Mouse (Mus musculus): Measurements from ENCODE around the gene Hook2. TPM values are rescaled to one million over a fixed set of nuclear protein-coding genes. Genes with fewer than 3 reads are reported as not detected.

Gene Hook2
- total RNA-seq, 1 experiment from 2014 or later = 13.5 TPM

DNA sequence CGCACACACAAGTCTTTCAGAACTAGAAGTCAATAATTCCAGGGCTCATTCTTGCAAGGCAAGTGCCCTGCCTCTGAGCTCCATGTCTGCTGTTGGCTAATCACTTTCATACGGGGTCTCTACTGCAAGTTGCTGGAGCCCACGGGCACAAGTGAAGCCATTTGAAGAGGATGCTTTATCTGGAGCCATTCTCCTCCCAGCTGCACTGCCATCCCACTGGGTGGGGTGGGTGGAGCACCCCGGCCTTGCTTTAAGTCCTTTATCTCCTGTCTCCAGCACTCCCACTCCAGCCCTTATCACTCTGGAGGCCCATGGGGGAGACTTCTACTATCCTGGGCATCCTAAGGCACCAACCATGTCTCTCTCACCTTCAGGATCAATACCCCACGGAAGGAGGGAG lies 19.5 kb upstream of the Hook2 start:
- ATAC-seq (replicated peaks; ENCODE audit: low read depth, poor library complexity, severe bottlenecking) = no peak

DNA sequence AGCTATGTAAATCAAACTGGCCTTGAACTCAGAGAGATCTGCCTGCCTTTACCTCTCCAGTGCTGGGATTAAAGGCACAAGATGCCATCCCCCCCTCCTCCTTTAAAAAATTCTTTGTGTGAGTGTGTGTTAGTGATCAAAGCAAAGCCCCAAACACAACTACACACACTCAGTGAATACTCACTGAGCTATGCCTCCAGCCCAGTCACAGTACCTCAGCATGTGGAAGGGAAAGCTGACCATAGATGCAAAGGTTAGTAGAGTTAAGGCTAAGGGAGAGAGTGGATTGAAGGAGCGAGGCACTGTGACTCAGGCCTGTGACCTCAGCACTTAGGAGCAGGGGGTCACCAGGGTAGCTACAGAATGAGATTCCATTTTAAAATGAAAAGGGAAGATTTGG lies 17.3 kb upstream of the Hook2 start:
- no peak for ATAC-seq (replicated peaks; ENCODE audit: low read depth, poor library complexity, severe bottlenecking)

DNA sequence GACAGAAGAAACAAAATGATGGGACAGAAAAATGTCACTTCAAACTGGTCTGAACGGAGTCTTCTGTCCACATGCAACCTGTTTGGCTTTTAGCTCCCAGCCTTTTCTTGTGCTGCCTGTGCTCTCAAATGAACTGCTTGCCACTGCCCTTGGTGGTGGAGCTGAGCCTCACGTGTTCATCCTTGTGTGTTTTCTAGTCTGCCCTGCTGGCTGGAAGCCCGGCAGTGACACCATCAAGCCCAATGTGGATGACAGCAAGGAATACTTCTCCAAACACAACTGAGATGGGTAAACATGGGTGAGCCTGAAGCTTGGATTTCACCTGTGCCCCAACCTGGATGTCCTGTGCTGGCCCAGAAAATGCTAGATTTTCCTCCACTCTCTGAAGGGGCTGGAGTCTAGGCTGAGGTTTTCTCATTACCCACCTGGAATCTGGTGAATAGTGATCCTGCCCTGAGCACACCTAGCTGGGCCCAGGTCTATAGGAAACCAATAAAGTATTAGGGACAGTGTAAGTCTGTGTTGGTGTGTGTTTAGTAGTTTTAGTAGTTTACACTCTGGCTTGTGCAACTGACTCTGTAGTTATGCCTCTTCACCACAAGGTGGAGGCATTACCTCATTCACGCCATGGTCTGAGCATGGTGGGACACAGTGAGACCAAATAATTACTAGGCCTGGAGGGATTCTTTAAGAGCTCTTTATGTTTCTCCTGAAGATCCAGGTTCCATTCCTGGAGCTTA lies 16.4 kb upstream of the Hook2 start:
- ATAC-seq (replicated peaks; ENCODE audit: low read depth, poor library complexity, severe bottlenecking) = peak; percentile 15; the same call in 1 of the 2 replicates

DNA sequence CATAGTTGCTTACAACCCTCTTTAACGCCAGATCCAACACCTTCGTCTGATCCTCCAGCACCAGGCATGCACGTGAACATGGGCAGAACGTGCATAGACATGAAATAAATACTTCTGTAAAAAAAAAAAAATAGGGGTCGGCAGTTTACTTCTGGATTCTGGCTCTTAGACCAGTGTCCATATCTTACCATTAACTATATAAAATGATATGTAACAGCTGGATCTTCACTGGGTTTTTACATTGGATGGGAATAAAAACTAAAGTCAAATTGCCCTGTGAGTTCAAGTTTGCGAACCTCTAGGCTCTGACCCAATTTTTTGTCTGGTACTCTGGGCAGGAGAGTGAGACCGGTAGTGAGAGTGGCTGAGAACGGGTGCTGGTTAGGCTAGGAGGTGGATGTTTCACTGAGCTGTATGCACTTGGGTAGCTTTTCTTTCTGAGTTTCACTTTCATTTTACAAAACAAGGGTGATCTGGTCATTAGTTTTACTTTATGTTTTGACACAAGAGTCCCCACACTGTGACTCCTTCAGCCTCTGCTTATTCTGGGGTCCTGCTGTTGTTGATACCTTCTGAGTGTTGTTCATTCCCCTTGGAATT lies 15.8 kb upstream of the Hook2 start:
- ATAC-seq (replicated peaks; ENCODE audit: low read depth, poor library complexity, severe bottlenecking) = no peak

DNA sequence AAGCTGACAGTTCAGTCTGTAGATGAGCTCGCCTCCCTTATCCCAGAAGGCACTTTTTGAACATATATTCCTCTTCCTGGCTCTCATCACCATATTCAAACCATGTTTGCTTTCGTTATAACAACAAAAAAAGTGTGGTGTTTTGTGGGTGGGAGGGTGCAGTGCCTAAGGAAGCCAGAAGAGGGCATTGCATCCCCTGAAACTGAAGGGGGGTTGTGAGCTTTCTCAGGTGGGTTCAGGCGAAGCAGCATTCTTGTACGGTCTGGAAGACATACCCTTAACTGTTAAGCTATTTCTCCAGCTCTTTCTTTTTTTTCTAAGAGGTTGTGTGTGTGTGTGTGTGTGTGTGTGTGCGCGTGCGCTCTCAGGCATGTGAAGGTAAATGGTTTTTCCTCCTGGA lies 15.0 kb upstream of the Hook2 start:
- no peak for ATAC-seq (replicated peaks; ENCODE audit: low read depth, poor library complexity, severe bottlenecking)

DNA sequence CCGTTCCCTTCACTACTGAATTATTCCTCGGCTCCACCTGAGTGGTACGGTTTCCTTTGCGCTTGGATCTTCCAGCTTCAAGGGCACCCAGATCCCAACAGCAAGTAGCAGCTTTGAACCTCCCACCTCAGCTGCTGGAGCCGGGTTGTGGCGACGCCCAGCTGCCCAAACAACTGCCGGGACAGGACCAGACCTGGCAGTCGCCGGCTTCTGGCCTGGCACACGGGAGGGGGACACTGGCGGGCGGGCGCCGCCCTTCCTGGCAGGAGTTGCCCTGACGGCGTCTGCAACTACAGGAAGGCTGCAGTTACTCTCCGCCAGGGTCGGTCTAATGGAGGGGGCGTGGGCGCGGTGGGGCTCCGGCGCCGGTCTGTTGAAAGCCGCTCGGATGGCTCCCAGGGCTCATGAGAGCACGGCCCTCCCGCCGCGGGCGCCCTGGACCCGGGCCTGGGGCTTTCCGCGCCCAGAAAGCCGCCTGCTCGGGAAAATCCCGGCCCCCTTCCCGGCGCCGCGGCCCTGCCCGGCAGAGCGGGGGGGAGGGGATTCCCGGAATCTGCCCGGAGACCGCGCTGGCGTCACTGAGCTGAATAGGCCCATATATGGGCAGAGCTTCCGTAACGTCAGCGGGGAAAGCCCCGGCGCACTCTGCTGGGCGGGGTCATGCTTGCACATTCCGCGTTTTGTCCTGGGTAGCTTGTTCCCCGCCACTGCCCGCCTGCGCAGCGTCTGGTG lies 14.2 kb upstream of the Hook2 start:
- peak; percentile 30 for ATAC-seq (replicated peaks; ENCODE audit: low read depth, poor library complexity, severe bottlenecking)

DNA sequence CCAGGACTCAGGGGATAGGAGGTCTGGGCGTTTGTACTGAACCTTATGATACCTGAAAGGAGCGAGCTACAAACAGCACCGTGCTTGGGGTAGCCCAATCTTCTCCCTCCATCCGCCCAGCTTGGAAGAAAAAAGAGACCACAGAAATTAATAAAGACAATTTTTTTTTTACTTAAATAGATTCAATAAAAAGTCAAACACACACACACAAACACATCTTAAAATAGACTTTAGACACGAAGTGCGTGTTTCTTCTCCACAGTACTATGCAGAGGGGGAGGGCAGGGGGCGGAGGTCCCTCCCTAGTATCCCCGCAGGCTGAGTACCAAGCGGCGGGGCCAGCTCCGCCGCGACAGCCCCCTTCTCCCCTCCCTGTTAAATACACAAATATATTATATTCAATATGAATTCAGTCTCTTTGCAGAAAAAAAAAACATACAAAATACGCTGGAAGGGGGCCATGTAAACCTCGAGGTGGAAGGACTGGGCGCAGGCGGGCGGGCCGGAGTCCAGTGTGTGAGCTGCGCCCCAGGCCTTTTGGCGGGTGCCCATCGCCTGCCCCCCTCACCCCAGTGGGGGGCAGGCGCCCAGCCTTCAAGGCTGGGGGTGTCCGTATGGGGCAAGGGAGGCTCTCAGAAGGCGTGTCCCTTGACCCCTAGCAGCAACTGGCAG lies 13.5 kb upstream of the Hook2 start:
- ATAC-seq (replicated peaks; ENCODE audit: low read depth, poor library complexity, severe bottlenecking) = no peak

DNA sequence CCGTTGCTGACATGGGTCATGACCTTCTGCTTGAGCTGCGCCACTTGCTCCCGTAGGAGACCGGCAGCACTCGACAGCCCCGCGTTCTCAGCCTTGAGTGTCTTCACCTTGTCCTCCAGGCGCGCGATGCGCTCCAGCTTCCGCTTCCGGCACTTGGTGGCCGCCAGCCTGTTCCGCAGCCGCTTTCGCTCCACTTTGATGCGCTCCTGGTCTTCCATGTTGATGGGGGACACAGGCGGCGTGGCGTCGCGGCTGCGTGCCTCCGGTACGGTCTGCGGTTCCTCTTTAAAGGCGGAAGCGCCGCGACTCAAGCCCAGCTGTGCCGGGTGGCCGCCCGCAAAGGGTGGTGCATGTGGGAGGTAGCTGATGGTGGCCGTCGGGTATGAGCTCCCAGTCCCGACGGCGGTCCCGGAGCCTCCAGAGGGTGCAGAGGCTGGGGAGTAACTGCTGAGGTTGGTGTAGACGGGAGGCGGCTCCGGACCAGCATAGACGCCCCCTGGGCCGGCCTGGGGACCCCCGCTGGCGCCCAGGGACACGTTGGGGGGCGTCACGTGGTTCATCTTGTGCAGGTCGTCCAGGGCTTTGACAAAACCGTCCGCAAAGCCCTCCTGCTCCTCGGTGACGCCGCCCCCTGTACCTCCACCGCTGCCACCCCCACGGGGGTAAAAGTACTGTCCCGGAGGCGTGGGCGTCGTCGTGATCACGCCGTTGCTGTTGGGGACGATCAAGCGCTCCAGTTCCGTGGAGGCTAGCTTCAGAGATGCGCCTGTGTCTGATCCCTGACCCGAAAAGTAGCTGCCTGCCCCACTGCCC lies 12.8 kb upstream of the Hook2 start:
- ATAC-seq (replicated peaks; ENCODE audit: low read depth, poor library complexity, severe bottlenecking) = no peak; the same call in 1 of the 2 replicates

DNA sequence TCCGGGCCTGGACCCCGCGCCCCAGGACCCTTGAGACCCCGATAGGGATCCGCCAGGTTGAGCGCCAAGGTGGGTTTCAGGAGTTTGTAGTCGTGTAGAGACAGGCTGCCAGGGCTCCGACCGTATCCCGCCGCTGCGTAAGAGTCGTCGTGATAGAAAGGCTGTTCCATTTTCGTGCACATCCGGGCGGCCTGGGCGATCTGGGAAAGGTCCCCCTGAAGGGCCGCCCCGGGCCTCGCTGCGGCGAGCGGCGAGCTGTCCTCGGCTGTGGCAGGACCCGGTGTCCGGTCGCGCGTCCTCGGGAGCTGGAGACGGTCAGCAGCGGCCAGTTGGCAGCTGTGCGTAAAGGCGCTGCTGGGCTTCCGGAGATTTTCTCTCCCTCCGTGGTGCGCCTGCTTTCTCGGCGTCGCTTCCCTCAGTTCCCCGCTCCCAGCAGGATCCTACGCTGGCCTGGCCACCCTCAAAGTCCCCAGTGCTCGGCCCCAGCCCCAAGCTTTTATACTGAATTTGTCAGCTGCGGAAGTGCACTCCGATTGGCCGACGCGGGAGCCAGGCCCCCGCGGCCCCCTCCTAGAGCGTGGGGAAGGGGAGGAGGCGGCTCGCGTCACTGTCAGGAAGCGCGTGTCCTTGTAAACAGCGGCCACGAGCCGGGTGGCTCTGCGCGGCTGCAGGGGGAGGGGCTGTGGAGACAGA lies 12.0 kb upstream of the Hook2 start, which contains the start of gene Junb:
Gene Junb, minus strand, starts transcription at position 471 of the 693 bp plus-strand sequence.
- ATAC-seq (replicated peaks; ENCODE audit: low read depth, poor library complexity, severe bottlenecking) = peak; percentile 33

DNA sequence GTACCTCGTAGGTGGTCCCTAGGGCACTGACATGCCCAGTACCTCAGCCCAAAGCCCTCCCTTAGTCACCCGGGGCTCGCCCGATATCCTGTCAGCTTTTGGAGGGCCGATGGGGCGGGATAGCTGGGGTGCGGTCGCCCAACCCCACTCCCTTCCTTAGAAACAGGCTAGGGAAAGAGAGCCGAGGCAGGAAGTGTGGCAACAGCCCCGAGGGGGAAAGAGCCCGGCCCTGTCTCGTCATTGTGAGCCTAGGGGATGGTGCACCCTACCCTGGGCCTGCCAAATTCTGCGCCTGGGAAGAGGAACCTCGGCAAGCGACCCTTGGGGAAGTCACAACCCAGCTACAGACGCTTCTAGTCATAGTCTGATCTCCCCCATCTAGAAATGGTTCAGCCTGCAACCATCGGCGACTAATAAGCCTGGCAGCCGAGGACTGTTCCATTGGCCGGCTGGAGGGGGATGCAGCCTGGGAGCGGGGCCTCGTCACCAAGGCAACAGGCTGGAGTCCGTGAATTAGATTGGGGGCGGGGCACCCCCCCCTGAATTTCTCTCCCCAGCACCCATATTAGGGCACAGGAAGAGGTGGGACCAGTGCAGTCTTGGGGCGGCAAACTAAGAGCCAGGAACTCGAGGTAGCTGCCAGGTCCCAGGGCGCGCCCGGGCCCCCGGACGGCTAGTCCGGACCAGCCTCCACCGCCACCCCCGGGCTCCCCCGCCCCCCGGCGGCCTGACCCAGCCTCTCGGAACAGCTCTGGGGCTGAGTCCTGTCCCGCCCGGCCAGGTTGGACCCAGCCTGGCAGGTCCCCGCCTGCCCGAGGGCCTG lies 10.6 kb upstream of the Hook2 start:
- ATAC-seq (replicated peaks; ENCODE audit: low read depth, poor library complexity, severe bottlenecking) = peak; percentile 37

DNA sequence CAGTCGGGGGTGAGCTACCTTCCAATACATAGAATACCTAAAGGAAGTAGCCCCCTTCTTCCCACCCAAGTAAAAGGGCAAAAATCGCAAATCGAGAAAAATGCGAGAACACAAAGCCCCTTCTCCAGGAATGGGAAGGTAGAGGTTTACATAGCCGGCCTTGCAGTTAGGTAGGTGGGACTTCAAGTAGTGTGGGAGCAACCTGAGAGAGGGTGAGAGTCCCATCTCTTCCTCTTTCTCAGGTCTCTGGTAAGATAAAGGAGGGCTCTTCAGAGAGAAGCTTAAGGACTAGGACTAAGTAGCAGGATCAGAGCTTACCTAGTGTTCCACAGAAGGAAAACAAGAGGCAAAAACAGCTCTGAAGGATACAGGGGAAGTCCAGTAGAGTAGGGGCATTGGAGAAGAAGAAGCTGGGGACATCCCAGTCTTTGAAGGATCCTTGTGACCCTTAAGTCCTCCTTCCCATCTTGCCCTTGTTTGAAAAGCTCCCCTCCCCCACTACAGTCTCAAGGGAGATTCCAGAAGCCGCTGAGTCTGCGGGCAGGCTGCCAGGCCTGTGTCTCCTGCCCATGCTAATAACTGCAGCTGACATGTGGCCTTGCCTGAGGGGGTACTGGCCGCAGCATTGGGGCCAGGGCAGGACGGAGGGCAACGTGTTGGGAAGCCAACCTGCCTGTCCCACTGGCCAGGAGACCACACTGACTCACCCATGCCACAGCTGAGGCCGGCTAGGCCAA lies 9.6 kb upstream of the Hook2 start:
- no peak for ATAC-seq (replicated peaks; ENCODE audit: low read depth, poor library complexity, severe bottlenecking)

DNA sequence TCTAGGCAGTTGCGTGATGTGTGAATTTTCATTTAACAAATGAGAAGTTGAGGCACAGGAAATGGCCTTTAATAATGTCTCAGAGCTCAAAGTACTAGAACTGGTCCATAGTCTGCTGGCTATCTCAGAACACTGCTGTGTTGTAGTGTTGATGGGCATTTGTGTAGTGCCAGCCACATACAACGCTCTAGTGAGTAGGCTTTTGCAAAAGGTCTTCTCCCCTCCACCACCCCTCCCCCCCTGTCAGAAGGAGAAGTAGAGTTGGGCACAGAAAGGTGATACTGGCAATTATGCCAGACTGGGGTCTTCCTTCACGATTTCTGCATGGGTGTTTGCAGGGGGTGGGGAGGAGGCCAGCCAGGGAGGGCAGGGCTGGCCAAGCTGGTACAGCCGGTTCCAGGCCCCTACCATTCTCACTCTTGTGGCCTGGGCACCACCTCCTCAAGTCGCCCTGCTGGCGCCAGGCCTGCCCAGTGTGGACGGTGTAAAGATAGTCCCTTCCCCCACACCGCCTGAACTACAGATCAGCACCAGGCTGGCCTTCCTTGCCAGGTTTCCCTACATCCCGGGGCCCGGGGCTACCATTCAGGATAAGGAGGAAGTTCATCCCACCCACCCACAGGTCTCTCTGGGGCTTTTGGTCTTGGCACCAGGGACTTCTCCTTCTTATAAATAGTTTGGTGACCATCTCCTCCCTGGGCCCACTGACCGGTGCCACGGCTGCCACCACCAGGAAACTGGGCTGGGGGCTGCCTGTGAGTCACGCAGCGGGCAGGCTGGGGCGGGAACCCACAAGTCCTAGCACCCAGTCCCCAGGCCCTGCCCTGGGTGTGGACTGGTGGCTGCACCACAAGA lies 8.5 kb upstream of the Hook2 start:
- no peak for ATAC-seq (replicated peaks; ENCODE audit: low read depth, poor library complexity, severe bottlenecking)

DNA sequence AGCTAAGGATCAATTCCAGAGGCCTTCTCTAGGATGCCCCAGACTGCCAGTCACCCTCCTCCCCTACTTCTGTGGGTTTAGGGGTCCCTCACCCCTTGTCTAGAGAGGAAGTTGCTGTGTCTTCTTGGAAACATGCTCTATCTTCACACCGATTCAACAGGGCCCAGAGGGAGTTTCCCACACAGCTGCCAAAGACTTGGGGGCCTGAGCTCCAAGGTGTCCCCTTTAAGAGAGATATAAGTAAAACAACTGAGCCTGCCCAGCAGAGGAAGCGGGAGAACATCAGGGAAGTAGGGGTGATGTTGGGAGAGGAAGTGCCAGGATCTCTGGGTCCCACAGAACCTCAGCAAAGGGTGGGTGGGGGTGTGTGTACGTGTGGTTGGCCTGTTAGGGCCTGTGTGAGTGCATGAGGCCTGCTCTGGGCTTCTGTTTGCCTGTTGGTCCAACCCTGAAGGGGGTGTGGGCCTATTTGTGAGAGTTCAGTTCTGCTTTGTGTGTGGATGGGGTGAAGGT lies 7.8 kb upstream of the Hook2 start:
- no peak for ATAC-seq (replicated peaks; ENCODE audit: low read depth, poor library complexity, severe bottlenecking)

DNA sequence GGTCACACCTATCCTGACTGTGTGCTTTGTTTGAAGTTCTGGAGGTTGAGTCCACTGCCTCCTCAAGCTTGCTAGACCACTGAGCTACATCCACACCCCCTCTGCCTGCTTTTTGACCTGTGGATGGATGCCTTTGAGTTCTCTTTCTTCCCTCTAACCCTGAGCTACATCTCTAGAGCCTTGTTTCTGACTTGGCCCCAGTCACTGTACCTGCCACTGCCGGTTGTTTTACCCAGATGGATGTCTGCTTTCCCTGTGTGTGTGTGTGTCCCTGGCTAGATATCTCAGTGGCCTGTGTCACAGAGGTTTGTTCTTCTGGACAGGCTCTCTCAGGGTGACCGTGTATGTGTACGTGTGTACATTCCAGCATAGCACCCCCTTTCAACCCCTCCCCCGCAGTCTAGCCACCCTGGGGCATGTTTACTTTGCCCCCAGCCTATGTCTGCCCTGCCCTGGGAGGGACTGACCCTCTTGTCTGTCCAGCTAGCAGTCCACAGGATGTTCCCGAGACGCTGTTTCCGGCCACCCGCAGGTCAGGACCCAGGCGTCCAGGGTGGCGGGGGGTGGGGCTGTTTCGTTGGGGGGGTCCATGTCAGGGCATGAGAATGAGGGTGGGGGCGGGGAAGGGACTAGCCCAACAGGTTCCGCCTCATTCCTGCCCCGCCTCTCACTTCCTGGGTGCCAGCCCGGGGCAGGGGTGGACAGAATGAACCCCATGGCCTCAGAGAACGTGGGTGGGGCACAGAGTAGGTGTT lies 5.9 kb upstream of the Hook2 start:
- no peak for ATAC-seq (replicated peaks; ENCODE audit: low read depth, poor library complexity, severe bottlenecking)

DNA sequence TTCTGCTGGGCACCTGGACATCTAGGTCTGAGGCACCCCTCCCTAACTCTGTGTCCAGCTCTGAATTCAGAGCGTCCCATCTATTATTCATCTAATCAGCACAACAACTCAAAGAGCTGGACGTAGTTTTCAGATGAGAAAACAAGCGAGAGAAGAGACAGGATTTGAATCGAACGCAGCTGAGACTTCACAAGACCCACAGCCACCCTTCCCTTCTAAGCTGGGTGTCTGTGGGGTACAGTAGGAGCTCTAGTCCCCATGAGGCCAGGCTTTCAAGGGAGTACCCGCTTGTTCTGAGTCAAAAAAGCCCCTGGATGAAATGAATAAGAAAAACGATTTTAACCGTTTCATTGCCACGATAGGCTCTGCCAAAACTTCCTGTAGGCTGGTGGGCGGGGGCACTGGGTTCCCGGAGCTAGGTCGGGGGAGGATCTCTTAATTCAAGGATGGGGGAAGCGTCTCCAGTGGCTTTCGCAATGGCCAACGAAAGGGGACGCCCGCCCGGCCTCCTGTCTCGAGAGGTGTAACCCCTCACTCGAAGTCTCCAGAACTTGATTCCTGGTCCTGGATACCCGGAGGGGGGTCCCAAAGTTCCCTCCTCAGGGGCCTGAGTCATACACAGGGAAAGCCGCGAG lies 5.2 kb upstream of the Hook2 start:
- 0 out of 2 replicates have a peak, but pooled peaks have one; percentile 4 for ATAC-seq (replicated peaks; ENCODE audit: low read depth, poor library complexity, severe bottlenecking)

Data from common myeloid progenitor, adult 5-6 weeks (primary cell).